Mouse (Mus musculus): ENCODE results near the gene Srpk2. TPM values are rescaled to one million over a fixed set of nuclear protein-coding genes. Genes with fewer than 3 reads are reported as not detected.
"Not testable (repeated sequence)": the region's sequence is repeated elsewhere in the genome, so short reads cannot be mapped to it uniquely, and the experiment has no call there.

Srpk2 gene
- 71.4 and 78.3 TPM in 2 replicates for polyA plus RNA-seq (2016; fragmentation: Nextera tagmentation; extraction: Ambion mirVana)

- Histone ChIP-seq H3K27ac (no peak within 1 kb of the TSS), H3K27me3 (no peaks in the 10 kb centered on the region), H3K4me1 (no peaks in the 10 kb centered on the region), H3K9me3 (no peaks in the 10 kb centered on the region), H3K4me3 (replicated peaks) (no peak within 1 kb of the TSS), H3K36me3 (replicated peaks) (no peaks in the 10 kb centered on the region), H3K9ac (no peak within 1 kb of the TSS), H3K4me2 (no peak within 1 kb of the TSS)
- WGBS = 78% methylated on average over 1 of the region's 1 CpGs
- ATAC-seq (ENCODE audit: low FRiP score) = no peak
These were observed at the start of gene Srpk2 for GRCm38 (mm10) chr5:23684517-23684916. Gene Srpk2 (minus strand): TSS chr5:23684617.

- H3K27me3 ChIP-seq = no peaks in the 10 kb centered on the region
- H3K9ac ChIP-seq = no peak overlapping the region
- no peak for ATAC-seq (ENCODE audit: low FRiP score)
- H3K4me2 ChIP-seq = no peak overlapping the region
- H3K36me3 ChIP-seq (replicated peaks) = no peaks in the 10 kb centered on the region
- no peak overlapping the region for H3K27ac ChIP-seq
- H3K9me3 ChIP-seq = no peaks in the 10 kb centered on the region
- 91% methylated on average over 2 of the region's 2 CpGs for WGBS
- no peak overlapping the region for H3K4me3 ChIP-seq (replicated peaks)
- no peaks in the 10 kb centered on the region for H3K4me1 ChIP-seq
These were observed 37.5 kb upstream of the Srpk2 start for GRCm38 (mm10) chr5:23721956-23722355.

- H3K9ac ChIP-seq = no peak overlapping the region
- no peaks in the 10 kb centered on the region for H3K9me3 ChIP-seq
- no peaks in the 10 kb centered on the region for H3K27me3 ChIP-seq
- WGBS = 89% methylated on average over 4 of the region's 4 CpGs
- H3K4me2 ChIP-seq = no peak overlapping the region
- no peak overlapping the region for H3K4me3 ChIP-seq (replicated peaks)
- no peak overlapping the region for H3K27ac ChIP-seq
- no peaks in the 10 kb centered on the region for H3K4me1 ChIP-seq
- ATAC-seq (ENCODE audit: low FRiP score) = no peak
- H3K36me3 ChIP-seq (replicated peaks) = no peaks in the 10 kb centered on the region
These were observed 34.5 kb upstream of the Srpk2 start for GRCm38 (mm10) chr5:23718881-23719328.

DNA sequence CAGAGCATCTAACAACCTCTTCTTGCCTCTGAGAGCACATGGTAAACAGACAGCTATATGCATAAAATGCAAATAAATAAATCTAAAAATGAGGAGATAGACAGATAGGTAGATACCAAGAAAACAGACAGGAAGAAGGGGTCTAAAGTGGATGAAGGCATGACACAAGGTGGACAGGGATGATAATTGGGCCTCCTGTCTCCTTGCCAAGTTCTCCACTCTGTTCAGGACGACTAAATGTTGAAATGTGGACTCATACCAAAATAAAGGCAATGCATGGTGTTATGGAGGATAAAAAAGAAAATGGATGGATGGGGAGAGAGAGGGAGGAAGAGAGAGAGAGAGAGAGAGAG lies 33.7 kb upstream of the Srpk2 start:
- ATAC-seq (ENCODE audit: low FRiP score) = no peak
- WGBS = 77% methylated on average over 1 of the region's 1 CpGs

GRCm38 (mm10) chr5:23717469-23718181 lies 33.2 kb upstream of the Srpk2 start:
- WGBS = 80% methylated on average over 3 of the region's 3 CpGs
- ATAC-seq (ENCODE audit: low FRiP score) = no peak

More for the DNA sequence above, 33.7 kb upstream of the Srpk2 start:
- no peak overlapping the region for H3K27ac ChIP-seq
- no peaks in the 10 kb centered on the region for H3K9me3 ChIP-seq
- no peaks in the 10 kb centered on the region for H3K4me1 ChIP-seq
- H3K27me3 ChIP-seq = no peaks in the 10 kb centered on the region
- H3K4me3 ChIP-seq (replicated peaks) = no peak overlapping the region
- H3K9ac ChIP-seq = no peak overlapping the region
- no peak overlapping the region for H3K4me2 ChIP-seq
- no peaks in the 10 kb centered on the region for H3K36me3 ChIP-seq (replicated peaks)

DNA sequence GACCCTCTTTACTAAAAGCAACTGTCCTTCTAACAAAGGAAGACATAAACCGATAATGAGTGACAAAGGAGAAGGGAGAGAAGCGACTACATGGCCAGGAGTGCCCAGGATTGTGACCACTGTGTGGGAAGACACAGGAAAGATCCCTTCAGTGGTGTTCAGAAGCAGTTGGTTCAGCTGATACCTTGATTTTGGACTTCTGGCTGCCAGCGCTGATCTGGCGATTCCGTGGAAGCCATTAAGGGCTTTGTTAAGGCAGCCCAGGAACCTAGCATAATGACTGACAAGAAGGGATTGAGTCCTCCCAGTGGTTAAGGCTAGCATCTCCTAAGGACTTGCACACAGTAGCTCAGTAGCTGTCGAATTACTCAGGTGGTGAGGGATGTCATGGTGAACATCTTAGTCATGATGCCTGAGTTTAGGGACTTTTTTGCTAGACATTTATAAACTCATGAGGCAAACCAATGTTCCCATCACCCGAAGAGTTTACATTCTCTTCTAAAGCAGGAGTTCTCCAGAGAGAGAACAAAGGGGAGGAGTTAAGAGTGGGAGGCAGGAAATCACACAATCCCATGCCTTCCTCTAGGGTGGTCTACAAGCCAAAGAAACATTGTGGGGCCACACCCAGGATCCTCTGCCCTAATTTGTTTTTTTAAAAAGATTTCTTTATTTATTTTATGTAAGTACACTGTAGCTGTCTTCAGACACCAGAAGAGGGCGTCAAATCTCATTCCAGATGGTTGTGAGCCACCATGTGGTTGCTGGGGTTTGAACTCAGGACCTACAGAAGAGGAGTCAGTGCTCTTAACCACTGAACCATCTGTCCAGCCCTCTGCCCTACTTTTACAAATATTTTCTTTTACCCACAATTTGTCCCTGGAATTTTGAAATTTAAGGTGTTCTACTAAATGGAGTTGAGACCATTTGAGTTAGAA lies 29.3 kb upstream of the Srpk2 start:
- H3K4me1 ChIP-seq = peaks cover 8% of the 10 kb centered on the region; the same call in 1 of the 2 replicates
- 89% methylated on average over 8 of the region's 8 CpGs for WGBS
- no peak overlapping the region for H3K4me3 ChIP-seq (replicated peaks)
- peaks cover 15% of the 10 kb centered on the region; the same call in 1 of the 2 replicates for H3K9me3 ChIP-seq
- H3K9ac ChIP-seq = no peak overlapping the region
- ATAC-seq (ENCODE audit: low FRiP score) = no peak
- H3K27ac ChIP-seq = no peak overlapping the region
- H3K36me3 ChIP-seq (replicated peaks) = peaks cover 19% of the 10 kb centered on the region
- no peaks in the 10 kb centered on the region for H3K27me3 ChIP-seq
- no peak overlapping the region for H3K4me2 ChIP-seq

More at GRCm38 (mm10) chr5:23717469-23718181, 33.2 kb upstream of the Srpk2 start:
- H3K4me2 ChIP-seq = no peak overlapping the region
- no peaks in the 10 kb centered on the region for H3K27me3 ChIP-seq
- no peak overlapping the region for H3K9ac ChIP-seq
- H3K9me3 ChIP-seq = no peaks in the 10 kb centered on the region
- no peak overlapping the region for H3K4me3 ChIP-seq (replicated peaks)
- no peak overlapping the region for H3K27ac ChIP-seq
- H3K36me3 ChIP-seq (replicated peaks) = no peaks in the 10 kb centered on the region
- peaks cover 4% of the 10 kb centered on the region; the same call in 1 of the 2 replicates for H3K4me1 ChIP-seq

DNA sequence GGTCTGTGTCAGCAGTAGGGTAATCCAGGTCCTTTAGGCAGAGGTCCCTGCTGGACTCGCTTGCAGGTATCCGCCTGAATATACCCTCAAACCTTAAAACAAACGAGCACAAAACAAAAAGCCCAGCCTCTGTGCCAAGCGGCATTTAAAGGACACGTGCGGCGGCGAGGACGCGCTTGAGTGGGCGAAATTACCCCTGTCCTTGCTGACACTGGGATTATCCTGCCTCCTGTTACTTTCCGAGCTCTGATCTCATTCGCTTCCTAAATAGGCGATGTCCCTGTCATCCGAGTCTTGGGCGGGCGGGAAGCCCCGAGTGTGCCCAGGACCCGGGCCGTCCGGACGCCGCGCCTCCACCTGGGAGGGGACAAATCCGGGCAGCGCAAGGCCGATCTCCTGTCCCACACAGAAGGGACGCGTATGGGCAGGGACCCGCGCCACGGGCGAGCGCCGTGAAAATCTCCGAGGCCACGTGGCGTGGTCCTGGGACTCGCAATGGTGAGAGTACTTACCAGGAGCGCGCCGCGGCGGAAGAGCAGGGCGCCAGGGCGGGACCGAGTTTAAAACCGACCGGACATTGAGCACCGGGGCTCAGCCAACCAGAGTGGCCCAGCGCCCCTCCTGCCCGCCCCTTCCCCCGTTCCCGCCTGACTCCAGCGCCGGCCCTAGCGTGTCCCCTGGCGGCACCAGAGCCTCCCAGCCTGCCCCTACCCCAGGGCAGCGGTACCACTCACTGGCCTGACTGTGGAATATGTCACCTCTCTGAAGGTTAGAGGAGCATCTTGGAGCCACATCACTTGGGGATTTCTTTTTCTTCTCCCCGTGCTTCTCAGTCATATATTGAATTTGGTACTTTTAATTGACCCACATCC lies 27.9 kb upstream of the Srpk2 start:
- peak overlapping the region; percentile 53; the same call in 1 of the 2 replicates for H3K27ac ChIP-seq
- ATAC-seq (ENCODE audit: low FRiP score) = peak; percentile 99
- peaks cover 31% of the 10 kb centered on the region for H3K36me3 ChIP-seq (replicated peaks)
- H3K9ac ChIP-seq = peak overlapping the region; percentile 74
- H3K27me3 ChIP-seq = no peaks in the 10 kb centered on the region
- peaks cover 8% of the 10 kb centered on the region; the same call in 1 of the 2 replicates for H3K4me1 ChIP-seq
- WGBS = 2% methylated on average over 60 of the region's 60 CpGs
- peak overlapping the region; percentile 71 for H3K4me3 ChIP-seq (replicated peaks)
- peak overlapping the region; percentile 67 for H3K4me2 ChIP-seq
- peaks cover 27% of the 10 kb centered on the region for H3K9me3 ChIP-seq

- H3K27ac ChIP-seq = 0 out of 2 replicates have a peak overlapping the region, but pooled peaks have one; percentile 53
- H3K4me1 ChIP-seq; H3K27me3 ChIP-seq; ATAC-seq (ENCODE audit: low FRiP score): not testable (repeated sequence)
- 62% methylated on average over 6 of the region's 6 CpGs for WGBS
- peak overlapping the region; percentile 71 for H3K4me3 ChIP-seq (replicated peaks)
- H3K9ac ChIP-seq = peak overlapping the region; percentile 74
- peaks cover 37% of the 10 kb centered on the region for H3K36me3 ChIP-seq (replicated peaks)
- peak overlapping the region; percentile 67 for H3K4me2 ChIP-seq
- H3K9me3 ChIP-seq = peaks cover 32% of the 10 kb centered on the region
These were observed 27.3 kb upstream of the Srpk2 start for GRCm38 (mm10) chr5:23711671-23712129.

DNA sequence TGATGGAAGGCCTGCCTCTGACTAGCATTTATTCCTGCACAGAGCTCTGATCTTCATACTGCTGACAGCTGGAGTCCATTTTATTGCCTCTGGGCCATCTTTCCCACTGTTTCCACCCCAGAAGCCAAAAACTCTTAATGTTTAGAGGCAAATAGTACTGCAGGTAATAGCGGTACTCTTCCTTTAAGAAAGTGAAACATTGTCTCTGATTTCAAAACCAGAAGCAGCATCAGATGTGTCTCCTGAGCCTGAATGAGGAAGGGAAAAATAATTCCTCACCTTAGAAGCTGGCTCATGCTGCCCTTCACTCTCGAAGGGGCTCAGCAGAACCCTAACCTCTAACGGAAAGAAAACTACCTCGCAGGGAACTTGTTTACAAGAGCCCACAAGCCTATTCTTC lies 26.8 kb upstream of the Srpk2 start:
- 95% methylated on average over 4 of the region's 4 CpGs for WGBS
- H3K36me3 ChIP-seq (replicated peaks) = peaks cover 41% of the 10 kb centered on the region

GRCm38 (mm10) chr5:23709661-23710060 lies 25.2 kb upstream of the Srpk2 start:
- Histone ChIP-seq H3K4me3 (replicated peaks) (no peak overlapping the region), H3K9me3 (peaks cover 38% of the 10 kb centered on the region), H3K9ac (no peak overlapping the region), H3K27ac (no peak overlapping the region), H3K4me2 (no peak overlapping the region), H3K4me1 (peaks cover 8% of the 10 kb centered on the region; the same call in 1 of the 2 replicates), H3K27me3 (no peaks in the 10 kb centered on the region), H3K36me3 (replicated peaks) (peaks cover 47% of the 10 kb centered on the region)
- ATAC-seq (ENCODE audit: low FRiP score) = no peak
- whole genome bisulfite sequencing = 100% methylated on average over 1 of the region's 1 CpGs

More for the DNA sequence above, 26.8 kb upstream of the Srpk2 start:
- no peak for ATAC-seq (ENCODE audit: low FRiP score)
- Histone ChIP-seq H3K9ac (no peak overlapping the region), H3K27me3 (no peaks in the 10 kb centered on the region), H3K4me1 (peaks cover 8% of the 10 kb centered on the region; the same call in 1 of the 2 replicates), H3K4me2 (no peak overlapping the region), H3K27ac (no peak overlapping the region), H3K4me3 (replicated peaks) (peak overlapping the region; percentile 71), H3K9me3 (peaks cover 36% of the 10 kb centered on the region)

Measured in forebrain, embryonic 12.5 days (tissue).